Comparison of ENCODE assay signal across 8 mouse cellular contexts in the genomic region with DNA sequence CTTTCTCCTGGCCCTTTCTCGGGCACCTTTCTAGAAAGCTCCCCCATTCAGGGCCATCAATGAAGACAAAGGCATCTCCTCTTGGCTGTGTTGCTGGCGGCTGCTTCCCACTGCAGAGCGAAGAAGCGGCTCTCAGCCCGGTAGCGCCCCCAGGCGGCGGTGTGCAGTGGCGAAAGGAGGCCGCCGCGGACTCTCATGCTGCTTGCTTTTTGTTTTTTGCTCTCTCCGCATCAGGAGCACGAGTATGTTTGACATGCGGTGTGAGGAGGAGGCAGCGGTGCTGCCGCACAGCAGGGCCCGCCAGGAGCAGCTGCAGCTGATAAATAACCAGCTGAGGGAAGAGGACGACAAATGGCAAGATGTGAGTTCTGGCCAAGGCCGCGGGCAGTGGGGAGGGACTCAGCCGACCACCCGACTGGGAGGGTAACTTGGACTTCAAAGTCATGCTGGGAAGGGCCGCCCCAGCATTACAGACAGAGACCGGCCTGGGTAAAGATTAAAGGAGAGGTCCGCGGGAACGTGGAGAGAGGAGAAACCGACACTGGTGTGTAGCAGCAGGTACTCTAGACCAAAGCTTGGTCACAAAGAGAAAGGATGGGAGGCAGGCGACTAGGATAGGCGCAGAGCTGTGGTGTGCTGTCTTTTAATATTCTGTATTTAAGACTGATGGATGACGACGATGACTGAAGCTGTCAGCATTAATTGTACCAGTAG.
DNase-seq lines count a peak whose midpoint lies in the region; ATAC-seq and TF ChIP-seq lines count a peak whose summit lies in the region.

No protein-coding gene starts in this region.

- TF ChIP-seq POLR2A in lung, adult 2 months (IDR thresholded peaks at IDR 0.05; ENCODE audit: borderline replicate concordance, extremely low read depth, low read depth, low read length): no peak

- DNase-seq in Muller cell, postnatal 12 days (ENCODE audit: inconsistent ontology term): peak; percentile 90
- DNase-seq in cerebellum, adult 18-20 months: peak; percentile 70 to 82
- peak; percentile 94 for DNase-seq in forebrain, postnatal 0 days
- peak; percentile 92 for DNase-seq in heart, postnatal 4 days
- peak; percentile 56 to 85 for DNase-seq in layer of hippocampus, adult 8-10 months (ENCODE audit: low spot score in 2 of 2)
- peak; percentile 68 for DNase-seq in lung, adult 2 months
- DNase-seq in retina, adult 2 months (ENCODE audit: low read depth, low spot score): peak; percentile 40
- peak; percentile 70 to 88 for DNase-seq in urinary bladder, postnatal 4 days (ENCODE audit: low spot score in 2 of 2)

- peak; percentile 93 for ATAC-seq in forebrain, postnatal 0 days

- H3K4me2 ChIP-seq in forebrain, postnatal 0 days (ENCODE audit: low read depth): peak overlapping the region; percentile 73

- no peaks in the 10 kb centered on the region; the same call in 1 of the 2 replicates for H3K36me3 ChIP-seq in forebrain, postnatal 0 days (ENCODE audit: insufficient read depth)

- H3K27ac ChIP-seq in forebrain, postnatal 0 days (ENCODE audit: low read depth, low read length): peak overlapping the region; percentile 77

- H3K4me3 ChIP-seq in forebrain, postnatal 0 days (ENCODE audit: low read depth, low read length): peak overlapping the region; percentile 47
- H3K4me3 ChIP-seq in lung, adult 2 months (replicated peaks; ENCODE audit: extremely low read depth, low read depth, low read length): no peak overlapping the region

- WGBS in forebrain, postnatal 0 days: 2% methylated on average over 33 of the region's 33 CpGs
- 13% methylated on average over 33 of the region's 33 CpGs for WGBS in lung, adult 2 months

- no peaks in the 10 kb centered on the region for H3K27me3 ChIP-seq in forebrain, postnatal 0 days (ENCODE audit: insufficient read depth, low read length)

- peaks cover 9% of the 10 kb centered on the region for H3K4me1 ChIP-seq in forebrain, postnatal 0 days (ENCODE audit: insufficient read depth)
- peaks cover 3% of the 10 kb centered on the region; the same call in 1 of the 2 replicates for H3K4me1 ChIP-seq in lung, adult 2 months (ENCODE audit: control insufficient read depth, insufficient read depth, low read length)

- peak overlapping the region; percentile 63 for H3K9ac ChIP-seq in forebrain, postnatal 0 days

- peak; percentile 96 for TF ChIP-seq CTCF in forebrain, postnatal 0 days (IDR thresholded peaks at IDR 0.05; ENCODE audit: low read depth)
- TF ChIP-seq CTCF in lung, adult 2 months (IDR thresholded peaks at IDR 0.05; ENCODE audit: insufficient read depth, low read length): peak; percentile 39; the same call in 1 of the 2 replicates

- no peaks in the 10 kb centered on the region for H3K9me3 ChIP-seq in forebrain, postnatal 0 days (ENCODE audit: low read length)

Comparison
In these comparisons a context has a peak if more than half of its experiments do, and no peak if none do; other contexts are left out.
1. DNase-seq: peak in every context shown above with its lines; median percentile 94 in forebrain, postnatal 0 days; 92 in heart, postnatal 4 days; 90 in Muller cell, postnatal 12 days; 79 in urinary bladder, postnatal 4 days; 76 in cerebellum, adult 18-20 months; 70 in layer of hippocampus, adult 8-10 months; 68 in lung, adult 2 months; 40 in retina, adult 2 months.